Mouse (Mus musculus): Measurements from ENCODE around the gene Gucy2g. TPM values are rescaled to one million over a fixed set of nuclear protein-coding genes. Genes with fewer than 3 reads are reported as not detected.
A peak's percentile ranks its signal among the peaks of the same experiment; 100 is the strongest.
"Not testable (repeated sequence)": the region's sequence is repeated elsewhere in the genome, so short reads cannot be mapped to it uniquely, and the experiment has no call there.

The Gucy2g gene
- polyA plus RNA-seq, 1 experiment, result 0.88 TPM

DNA sequence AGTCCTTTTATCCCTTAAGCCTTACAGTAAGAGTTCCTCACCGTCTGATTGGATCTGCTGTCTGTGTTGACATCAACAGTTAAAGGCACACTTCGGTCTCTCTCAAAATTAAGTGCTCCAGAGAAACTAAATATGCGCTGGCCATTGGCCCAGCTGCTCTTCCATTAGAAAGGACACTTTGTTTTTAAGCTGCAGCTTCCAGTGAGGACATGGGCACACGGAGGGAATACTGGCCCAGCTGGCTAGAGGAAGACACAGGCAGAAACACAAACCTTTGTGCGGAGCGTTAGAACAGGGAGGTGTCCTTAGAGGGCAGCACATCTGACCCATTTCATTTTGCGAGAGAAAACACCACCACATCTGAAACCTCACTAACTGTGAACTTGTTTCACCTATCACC is 56.6 kb downstream of the Gucy2g start:
- WGBS, result 61% methylated on average over 7 of the region's 7 CpGs
- DNase-seq, result no peak
- Histone ChIP-seq H3K4me3 (ENCODE audit: insufficient read depth, low read depth, low read length) (no peak overlapping the region), H3K4me1 (ENCODE audit: control insufficient read depth, insufficient read depth, low read length) (no peaks in the 10 kb centered on the region), H3K27me3 (replicated peaks; ENCODE audit: control insufficient read depth, insufficient read depth, low read length) (no peaks in the 10 kb centered on the region), H3K36me3 (ENCODE audit: control insufficient read depth, insufficient read depth, low read length) (no peaks in the 10 kb centered on the region), H3K27ac (ENCODE audit: insufficient read depth, low read depth, low read length) (no peak overlapping the region)
- TF ChIP-seq POLR2A (IDR thresholded peaks at IDR 0.05; ENCODE audit: low read depth, low read length) (no peak), CTCF (conservative IDR thresholded peaks at IDR 0.05; ENCODE audit: insufficient read depth, insufficient read length, low read depth, low read length) (no peak)

DNA sequence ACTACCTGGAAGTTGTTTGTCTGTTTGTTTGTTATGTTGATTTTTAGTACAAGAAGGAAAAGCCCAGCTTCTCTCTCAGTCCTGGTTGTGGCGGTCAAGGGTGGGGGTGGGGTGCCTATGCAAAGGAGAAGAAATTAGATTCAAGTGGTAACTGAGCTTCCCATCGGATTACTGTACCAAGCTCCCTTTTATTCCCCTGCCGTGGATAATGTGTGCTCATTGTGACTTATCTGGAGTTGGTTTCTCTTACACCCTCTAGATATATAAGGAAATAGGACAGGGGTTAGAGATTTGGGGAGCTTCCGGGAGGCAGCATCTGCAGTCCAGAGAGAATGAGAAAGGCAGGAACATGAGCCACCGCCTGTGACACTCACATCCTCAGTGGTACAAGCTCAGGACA is 60.6 kb downstream of the Gucy2g start, which contains the start of gene Tectb:
Gene Tectb (plus strand): TSS at position 301 of the 400 bp plus-strand sequence.
- no peaks in the 10 kb centered on the region for H3K4me1 ChIP-seq (ENCODE audit: control insufficient read depth, insufficient read depth, low read length)
- no peaks in the 10 kb centered on the region for H3K36me3 ChIP-seq (ENCODE audit: control insufficient read depth, insufficient read depth, low read length)
- no peak within 1 kb of the TSS for H3K27ac ChIP-seq (ENCODE audit: insufficient read depth, low read depth, low read length)
- WGBS, result 81% methylated on average over 5 of the region's 5 CpGs
- H3K27me3 ChIP-seq (replicated peaks; ENCODE audit: control insufficient read depth, insufficient read depth, low read length), result no peaks in the 10 kb centered on the region
- H3K4me3 ChIP-seq (ENCODE audit: insufficient read depth, low read depth, low read length), result no peak within 1 kb of the TSS
- DNase-seq, result no peak
- TF ChIP-seq POLR2A (IDR thresholded peaks at IDR 0.05; ENCODE audit: low read depth, low read length) (no peak), CTCF (conservative IDR thresholded peaks at IDR 0.05; ENCODE audit: insufficient read depth, insufficient read length, low read depth, low read length) (no peak)

GRCm38 (mm10) chr19:55177143-55177542 is 63.9 kb downstream of the Gucy2g start:
- H3K27ac ChIP-seq (ENCODE audit: insufficient read depth, low read depth, low read length), result no peak overlapping the region
- no peak overlapping the region for H3K4me3 ChIP-seq (ENCODE audit: insufficient read depth, low read depth, low read length)
- 82% methylated on average over 3 of the region's 3 CpGs for WGBS
- H3K4me1 ChIP-seq (ENCODE audit: control insufficient read depth, insufficient read depth, low read length), result no peaks in the 10 kb centered on the region
- H3K27me3 ChIP-seq (replicated peaks; ENCODE audit: control insufficient read depth, insufficient read depth, low read length), result no peaks in the 10 kb centered on the region
- H3K36me3 ChIP-seq (ENCODE audit: control insufficient read depth, insufficient read depth, low read length), result no peaks in the 10 kb centered on the region
- TF ChIP-seq POLR2A (IDR thresholded peaks at IDR 0.05; ENCODE audit: low read depth, low read length) (no peak), CTCF (conservative IDR thresholded peaks at IDR 0.05; ENCODE audit: insufficient read depth, insufficient read length, low read depth, low read length) (no peak)
- no peak for DNase-seq

DNA sequence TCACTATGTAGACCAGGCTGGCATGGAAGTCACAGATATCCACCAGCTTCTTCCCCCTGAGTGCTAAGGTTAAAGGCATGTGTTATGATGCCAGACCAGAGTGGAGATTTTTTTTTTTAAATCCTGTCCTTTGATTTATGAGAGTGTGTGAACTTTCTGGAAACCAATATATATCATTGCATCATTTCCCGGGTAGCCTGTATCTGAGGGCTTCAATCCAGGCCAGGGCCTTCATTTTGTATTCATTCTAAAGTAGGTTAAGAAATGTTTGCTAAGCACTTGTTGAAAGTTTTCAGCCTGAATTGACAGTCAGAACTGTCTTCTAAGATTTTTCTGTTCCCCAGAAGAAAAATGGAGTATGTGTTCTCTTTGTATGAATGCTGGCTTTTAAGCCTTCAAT is 69.5 kb downstream of the Gucy2g start:
- no peak for TF ChIP-seq POLR2A (IDR thresholded peaks at IDR 0.05; ENCODE audit: low read depth, low read length)
- TF ChIP-seq CTCF (conservative IDR thresholded peaks at IDR 0.05; ENCODE audit: insufficient read depth, insufficient read length, low read depth, low read length), result no peak
- 39% methylated on average over 1 of the region's 1 CpGs for WGBS
- H3K27ac ChIP-seq (ENCODE audit: insufficient read depth, low read depth, low read length), result no peak overlapping the region

DNA sequence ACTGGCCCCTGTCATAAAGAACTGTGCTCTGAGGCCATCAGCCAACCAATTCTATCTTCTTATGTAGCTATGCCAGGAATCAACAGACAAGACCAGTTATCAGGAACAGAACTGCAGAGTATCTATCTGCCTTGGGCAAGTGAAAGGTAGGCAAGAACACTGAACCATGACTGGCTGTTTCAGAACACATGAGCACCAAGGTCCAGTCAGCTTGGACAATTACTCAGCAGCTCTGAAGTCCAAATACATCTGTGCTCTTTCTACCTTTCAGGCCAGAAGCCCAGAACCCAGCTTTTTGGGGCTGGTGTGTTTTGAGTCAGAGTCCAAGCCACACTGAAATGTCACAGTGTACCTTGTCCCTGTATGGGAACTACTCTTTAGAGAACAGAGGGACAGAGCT is 70.6 kb downstream of the Gucy2g start:
- TF ChIP-seq POLR2A (IDR thresholded peaks at IDR 0.05; ENCODE audit: low read depth, low read length) (no peak), CTCF (conservative IDR thresholded peaks at IDR 0.05; ENCODE audit: insufficient read depth, insufficient read length, low read depth, low read length) (no peak)
- peaks cover 3% of the 10 kb centered on the region; the same call in 1 of the 2 replicates for H3K4me1 ChIP-seq (ENCODE audit: control insufficient read depth, insufficient read depth, low read length)
- H3K27ac ChIP-seq (ENCODE audit: insufficient read depth, low read depth, low read length), result no peak overlapping the region
- DNase-seq, result peak; percentile 67
- H3K27me3 ChIP-seq (replicated peaks; ENCODE audit: control insufficient read depth, insufficient read depth, low read length), result no peaks in the 10 kb centered on the region
- H3K36me3 ChIP-seq (ENCODE audit: control insufficient read depth, insufficient read depth, low read length), result no peaks in the 10 kb centered on the region
- no peak overlapping the region for H3K4me3 ChIP-seq (ENCODE audit: insufficient read depth, low read depth, low read length)

More for the DNA sequence above, 69.5 kb downstream of the Gucy2g start:
- Histone ChIP-seq H3K36me3 (ENCODE audit: control insufficient read depth, insufficient read depth, low read length) (no peaks in the 10 kb centered on the region), H3K4me3 (ENCODE audit: insufficient read depth, low read depth, low read length) (no peak overlapping the region), H3K27me3 (replicated peaks; ENCODE audit: control insufficient read depth, insufficient read depth, low read length) (no peaks in the 10 kb centered on the region), H3K4me1 (ENCODE audit: control insufficient read depth, insufficient read depth, low read length) (peaks cover 1% of the 10 kb centered on the region; the same call in 1 of the 2 replicates)
- no peak for DNase-seq

- WGBS, result 85% methylated on average over 8 of the region's 8 CpGs
- H3K4me3 ChIP-seq (ENCODE audit: insufficient read depth, low read depth, low read length); H3K27me3 ChIP-seq (replicated peaks; ENCODE audit: control insufficient read depth, insufficient read depth, low read length); H3K27ac ChIP-seq (ENCODE audit: insufficient read depth, low read depth, low read length); H3K36me3 ChIP-seq (ENCODE audit: control insufficient read depth, insufficient read depth, low read length); H3K4me1 ChIP-seq (ENCODE audit: control insufficient read depth, insufficient read depth, low read length): not testable (repeated sequence)
- peak; percentile 41 for DNase-seq
These were observed 71.8 kb downstream of the Gucy2g start for GRCm38 (mm10) chr19:55169236-55169729.

DNA sequence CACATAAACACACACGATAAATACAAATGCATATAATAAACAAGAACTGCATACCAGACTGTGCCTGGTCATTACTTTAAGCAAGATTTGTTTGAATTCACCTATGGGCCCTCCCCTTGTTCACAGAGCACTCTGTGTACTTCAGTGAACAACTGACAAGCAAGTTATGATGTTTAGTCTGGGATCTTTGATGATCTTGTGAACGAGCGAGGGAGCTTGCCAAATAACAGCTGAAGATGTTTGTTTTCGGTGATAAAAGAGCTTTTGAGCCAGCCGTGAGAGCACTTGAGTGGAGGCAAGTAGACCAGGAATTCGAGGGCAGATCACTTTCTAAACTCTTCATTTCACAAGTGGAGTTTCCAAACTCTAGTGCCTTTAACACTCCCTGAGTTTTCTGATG is 72.7 kb downstream of the Gucy2g start:
- no peak for DNase-seq
- no peak overlapping the region for H3K27ac ChIP-seq (ENCODE audit: insufficient read depth, low read depth, low read length)
- no peak overlapping the region for H3K4me3 ChIP-seq (ENCODE audit: insufficient read depth, low read depth, low read length)
- no peaks in the 10 kb centered on the region for H3K27me3 ChIP-seq (replicated peaks; ENCODE audit: control insufficient read depth, insufficient read depth, low read length)
- no peaks in the 10 kb centered on the region for H3K36me3 ChIP-seq (ENCODE audit: control insufficient read depth, insufficient read depth, low read length)
- TF ChIP-seq POLR2A (IDR thresholded peaks at IDR 0.05; ENCODE audit: low read depth, low read length), result no peak
- TF ChIP-seq CTCF (conservative IDR thresholded peaks at IDR 0.05; ENCODE audit: insufficient read depth, insufficient read length, low read depth, low read length), result no peak
- WGBS, result 80% methylated on average over 6 of the region's 6 CpGs
- H3K4me1 ChIP-seq (ENCODE audit: control insufficient read depth, insufficient read depth, low read length), result peaks cover 3% of the 10 kb centered on the region; the same call in 1 of the 2 replicates
